Mouse (Mus musculus) forebrain, embryonic 16.5 days (tissue): ENCODE data around the gene Naglu. TPM values are rescaled to one million over a fixed set of nuclear protein-coding genes. Genes with fewer than 3 reads are reported as not detected.

Source experiments
- ATAC-seq: fragments of 200-750 bp; cut with Nextera tagmentation; 2 replicates; pipeline ENCODE4 v1.8.0; 2017; ENCODE audit warnings: mild to moderate bottlenecking, moderate library complexity
- H3K27ac ChIP-seq: fragments of 300-500 bp; sonication (generic); 2 replicates; pipeline ENCODE4 v1.5.1; 2014; ENCODE audit warnings: low read length, control low read depth
- H3K27me3 ChIP-seq: fragments of 300-500 bp; sonication (generic); replicated peaks from 2 replicates; pipeline ENCODE4 v1.6.1; 2014; ENCODE audit warnings: low read length; ENCODE audit not compliant: control insufficient read depth, insufficient read depth
- H3K36me3 ChIP-seq: fragments of 300-500 bp; sonication (generic); 2 replicates; pipeline ENCODE4 v1.6.1; 2014; ENCODE audit not compliant: control insufficient read depth, insufficient read depth
- H3K4me1 ChIP-seq: fragments of 300-500 bp; sonication (generic); replicated peaks from 2 replicates; pipeline ENCODE4 v1.6.1; 2014; ENCODE audit warnings: low read length; ENCODE audit not compliant: control insufficient read depth, insufficient read depth
- H3K4me2 ChIP-seq: fragments of 300-500 bp; sonication (generic); 2 replicates; pipeline ENCODE4 v1.6.1; 2014; ENCODE audit warnings: mild to moderate bottlenecking, low read length, control low read depth
- H3K4me3 ChIP-seq: fragments of 300-500 bp; sonication (generic); replicated peaks from 2 replicates; pipeline ENCODE4 v1.5.1; 2014; ENCODE audit warnings: mild to moderate bottlenecking, low read length, control low read depth
- H3K9ac ChIP-seq: fragments of 300-500 bp; sonication (generic); replicated peaks from 2 replicates; pipeline ENCODE4 v1.6.1; 2014; ENCODE audit warnings: low read depth, low read length, control low read depth
- H3K9me3 ChIP-seq: fragments of 300-500 bp; sonication (generic); 2 replicates; pipeline ENCODE4 v1.6.1; 2016; ENCODE audit warnings: low read length; ENCODE audit not compliant: control insufficient read depth
- WGBS: fragments of 180-500 bp; shearing (Covaris S2); extraction: QIAGEN DNeasy Blood & Tissue Kit; methylation state at CpG from one replicate; pipeline ENCODE4 v1.1.7; 2014; 5-methylcytosine and 5-hydroxymethylcytosine counted together
- polyA plus RNA-seq: library from polyadenylated mRNA; unstranded; fragments of >200 nt; fragmentation: Nextera tagmentation; extraction: Ambion mirVana; gene quantifications from 2 replicates; pipeline ENCODE4 v1.2.1, GENCODE M21; 2015

The Naglu gene
- polyA plus RNA-seq, 1 experiment from 2014 or later: 8.0 TPM

- Histone ChIP-seq H3K4me2 (no peak overlapping the region), H3K9ac (no peak overlapping the region), H3K36me3 (peaks cover 43% of the 10 kb centered on the region), H3K4me3 (no peak overlapping the region), H3K4me1 (no peaks in the 10 kb centered on the region), H3K27ac (no peak overlapping the region), H3K9me3 (no peaks in the 10 kb centered on the region), H3K27me3 (no peaks in the 10 kb centered on the region)
- no peak for ATAC-seq
- 92% methylated on average over 8 of the region's 8 CpGs for WGBS
Measured at GRCm38 (mm10) chr11:101034614-101035327, 35.0 kb upstream of the Naglu start.

GRCm38 (mm10) chr11:101035328-101035695, 34.5 kb upstream of the Naglu start:
- H3K9me3 ChIP-seq: no peaks in the 10 kb centered on the region
- H3K36me3 ChIP-seq: peaks cover 42% of the 10 kb centered on the region
- no peaks in the 10 kb centered on the region for H3K4me1 ChIP-seq
- H3K4me3 ChIP-seq: no peak overlapping the region
- H3K27me3 ChIP-seq: no peaks in the 10 kb centered on the region
- no peak overlapping the region for H3K4me2 ChIP-seq
- H3K9ac ChIP-seq: no peak overlapping the region
- no peak overlapping the region for H3K27ac ChIP-seq
- WGBS: 94% methylated on average over 4 of the region's 4 CpGs
- no peak for ATAC-seq

GRCm38 (mm10) chr11:101037795-101038194, 32.0 kb upstream of the Naglu start:
- no peak for ATAC-seq
- Histone ChIP-seq H3K4me1 (no peaks in the 10 kb centered on the region), H3K9ac (no peak overlapping the region), H3K4me2 (no peak overlapping the region), H3K36me3 (peaks cover 40% of the 10 kb centered on the region), H3K4me3 (no peak overlapping the region), H3K27me3 (no peaks in the 10 kb centered on the region), H3K27ac (no peak overlapping the region), H3K9me3 (no peaks in the 10 kb centered on the region)
- WGBS: 85% methylated on average over 10 of the region's 10 CpGs

GRCm38 (mm10) chr11:101045826-101046225, 24.0 kb upstream of the Naglu start:
- 90% methylated on average over 4 of the region's 4 CpGs for WGBS
- Histone ChIP-seq H3K27ac (no peak overlapping the region), H3K9me3 (no peaks in the 10 kb centered on the region), H3K4me1 (no peaks in the 10 kb centered on the region), H3K4me3 (no peak overlapping the region), H3K27me3 (no peaks in the 10 kb centered on the region), H3K4me2 (no peak overlapping the region), H3K9ac (no peak overlapping the region), H3K36me3 (peaks cover 45% of the 10 kb centered on the region)
- ATAC-seq: no peak

GRCm38 (mm10) chr11:101046440-101046839, 23.4 kb upstream of the Naglu start:
- Histone ChIP-seq H3K9me3 (no peaks in the 10 kb centered on the region), H3K9ac (no peak overlapping the region), H3K4me1 (no peaks in the 10 kb centered on the region), H3K4me2 (no peak overlapping the region), H3K4me3 (no peak overlapping the region), H3K36me3 (peaks cover 43% of the 10 kb centered on the region), H3K27ac (no peak overlapping the region), H3K27me3 (no peaks in the 10 kb centered on the region)
- ATAC-seq: no peak
- WGBS: 71% methylated on average over 9 of the region's 9 CpGs

GRCm38 (mm10) chr11:101047502-101047901, 22.3 kb upstream of the Naglu start:
- H3K4me2 ChIP-seq: no peak overlapping the region
- no peaks in the 10 kb centered on the region for H3K4me1 ChIP-seq
- ATAC-seq: no peak
- no peak overlapping the region for H3K9ac ChIP-seq
- peaks cover 36% of the 10 kb centered on the region for H3K36me3 ChIP-seq
- no peaks in the 10 kb centered on the region for H3K9me3 ChIP-seq
- 81% methylated on average over 3 of the region's 3 CpGs for WGBS
- no peaks in the 10 kb centered on the region for H3K27me3 ChIP-seq
- H3K4me3 ChIP-seq: no peak overlapping the region
- no peak overlapping the region for H3K27ac ChIP-seq

GRCm38 (mm10) chr11:101050359-101050758, 19.5 kb upstream of the Naglu start:
- no peaks in the 10 kb centered on the region for H3K9me3 ChIP-seq
- no peak overlapping the region for H3K27ac ChIP-seq
- no peak overlapping the region for H3K9ac ChIP-seq
- no peaks in the 10 kb centered on the region for H3K27me3 ChIP-seq
- H3K36me3 ChIP-seq: peaks cover 34% of the 10 kb centered on the region
- ATAC-seq: no peak
- no peak overlapping the region for H3K4me3 ChIP-seq
- no peaks in the 10 kb centered on the region for H3K4me1 ChIP-seq
- WGBS: 86% methylated on average over 9 of the region's 9 CpGs
- no peak overlapping the region for H3K4me2 ChIP-seq

- no peak for ATAC-seq
- 81% methylated on average over 6 of the region's 6 CpGs for WGBS
- Histone ChIP-seq H3K4me2 (no peak overlapping the region), H3K27ac (no peak overlapping the region), H3K9me3 (no peaks in the 10 kb centered on the region), H3K4me3 (no peak overlapping the region), H3K27me3 (no peaks in the 10 kb centered on the region), H3K9ac (no peak overlapping the region), H3K4me1 (no peaks in the 10 kb centered on the region), H3K36me3 (peaks cover 35% of the 10 kb centered on the region)
Measured at GRCm38 (mm10) chr11:101051051-101051493, 18.7 kb upstream of the Naglu start.

- Histone ChIP-seq H3K27me3 (no peaks in the 10 kb centered on the region), H3K4me3 (no peak overlapping the region), H3K36me3 (peaks cover 32% of the 10 kb centered on the region), H3K9me3 (no peaks in the 10 kb centered on the region), H3K27ac (no peak overlapping the region), H3K9ac (no peak overlapping the region), H3K4me1 (no peaks in the 10 kb centered on the region), H3K4me2 (no peak overlapping the region)
- 80% methylated on average over 8 of the region's 8 CpGs for WGBS
- no peak for ATAC-seq
Measured at GRCm38 (mm10) chr11:101051617-101052016, 18.2 kb upstream of the Naglu start.
